Mouse (Mus musculus) midbrain, embryonic 14.5 days (tissue): Measurements from ENCODE around the gene Zc3h8. TPM values are rescaled to one million over a fixed set of nuclear protein-coding genes. Genes with fewer than 3 reads are reported as not detected.

Source experiments
- microRNA-seq: library from miRNA; unstranded; fragments of <30 nt; microRNA quantifications from one replicate; pipeline ENCODE4, GENCODE M21; 2016
- polyA plus RNA-seq: library from polyadenylated mRNA; unstranded; fragments of >200 nt; fragmentation: Nextera tagmentation; extraction: Ambion mirVana; gene quantifications from 2 replicates; pipeline ENCODE4 v1.2.1, GENCODE M21; 2014

The Zc3h8 gene
- polyA plus RNA-seq, 1 experiment from 2014 or later = 12.4 TPM

Small RNA genes within 50 kb of the gene (microRNA-seq; reads per million reads assigned to microRNA genes)
- gene Gm22859 = not detected

Other genes starting within 250 kb of the Zc3h8 start
- 0.54 and 1.4 TPM in 2 replicates for gene Mertk, start 245.1 kb downstream of the Zc3h8 start, polyA plus RNA-seq
- 32.4 and 39.0 TPM in 2 replicates for gene Tmem87b, start 126.0 kb downstream of the Zc3h8 start, polyA plus RNA-seq
- 1.4 and 1.7 TPM in 2 replicates for gene Fbln7, start 81.1 kb downstream of the Zc3h8 start, polyA plus RNA-seq
- 5.7 and 6.0 TPM in 2 replicates for gene Zc3h6, start 23.3 kb upstream of the Zc3h8 start, polyA plus RNA-seq
- 21.8 and 23.1 TPM in 2 replicates for gene Gm10762, start 23.6 kb upstream of the Zc3h8 start, polyA plus RNA-seq
- 1.1 and 1.2 TPM in 2 replicates for gene Vinac1, start 104.1 kb upstream of the Zc3h8 start, polyA plus RNA-seq
- 28.5 and 31.1 TPM in 2 replicates for gene Ttl, start 121.9 kb upstream of the Zc3h8 start, polyA plus RNA-seq
- 8.3 and 9.5 TPM in 2 replicates for gene Polr1b, start 156.9 kb upstream of the Zc3h8 start, polyA plus RNA-seq
- gene Chchd5, start 185.6 kb upstream of the Zc3h8 start, polyA plus RNA-seq = 24.4 and 25.0 TPM in 2 replicates